Mouse (Mus musculus) forebrain, embryonic 16.5 days (tissue): ENCODE measurements around the gene Ubash3b. TPM values are rescaled to one million over a fixed set of nuclear protein-coding genes. Genes with fewer than 3 reads are reported as not detected.

ENCODE experiments used
- ATAC-seq: fragments of 200-750 bp; cut with Nextera tagmentation; 2 replicates; pipeline ENCODE4 v1.8.0; 2017; ENCODE audit warnings: mild to moderate bottlenecking, moderate library complexity
- H3K27ac ChIP-seq: fragments of 300-500 bp; sonication (generic); 2 replicates; pipeline ENCODE4 v1.5.1; 2014; ENCODE audit warnings: low read length, control low read depth
- H3K27me3 ChIP-seq: fragments of 300-500 bp; sonication (generic); replicated peaks from 2 replicates; pipeline ENCODE4 v1.6.1; 2014; ENCODE audit warnings: low read length; ENCODE audit not compliant: control insufficient read depth, insufficient read depth
- H3K36me3 ChIP-seq: fragments of 300-500 bp; sonication (generic); 2 replicates; pipeline ENCODE4 v1.6.1; 2014; ENCODE audit not compliant: control insufficient read depth, insufficient read depth
- H3K4me1 ChIP-seq: fragments of 300-500 bp; sonication (generic); replicated peaks from 2 replicates; pipeline ENCODE4 v1.6.1; 2014; ENCODE audit warnings: low read length; ENCODE audit not compliant: control insufficient read depth, insufficient read depth
- H3K4me2 ChIP-seq: fragments of 300-500 bp; sonication (generic); 2 replicates; pipeline ENCODE4 v1.6.1; 2014; ENCODE audit warnings: mild to moderate bottlenecking, low read length, control low read depth
- H3K4me3 ChIP-seq: fragments of 300-500 bp; sonication (generic); replicated peaks from 2 replicates; pipeline ENCODE4 v1.5.1; 2014; ENCODE audit warnings: mild to moderate bottlenecking, low read length, control low read depth
- H3K9ac ChIP-seq: fragments of 300-500 bp; sonication (generic); replicated peaks from 2 replicates; pipeline ENCODE4 v1.6.1; 2014; ENCODE audit warnings: low read depth, low read length, control low read depth
- H3K9me3 ChIP-seq: fragments of 300-500 bp; sonication (generic); 2 replicates; pipeline ENCODE4 v1.6.1; 2016; ENCODE audit warnings: low read length; ENCODE audit not compliant: control insufficient read depth
- WGBS: fragments of 180-500 bp; shearing (Covaris S2); extraction: QIAGEN DNeasy Blood & Tissue Kit; methylation state at CpG from one replicate; pipeline ENCODE4 v1.1.7; 2014; 5-methylcytosine and 5-hydroxymethylcytosine counted together
- polyA plus RNA-seq: library from polyadenylated mRNA; unstranded; fragments of >200 nt; fragmentation: Nextera tagmentation; extraction: Ambion mirVana; gene quantifications from 2 replicates; pipeline ENCODE4 v1.2.1, GENCODE M21; 2015

The Ubash3b gene
- polyA plus RNA-seq, 1 experiment from 2014 or later = 14.7 TPM

DNA sequence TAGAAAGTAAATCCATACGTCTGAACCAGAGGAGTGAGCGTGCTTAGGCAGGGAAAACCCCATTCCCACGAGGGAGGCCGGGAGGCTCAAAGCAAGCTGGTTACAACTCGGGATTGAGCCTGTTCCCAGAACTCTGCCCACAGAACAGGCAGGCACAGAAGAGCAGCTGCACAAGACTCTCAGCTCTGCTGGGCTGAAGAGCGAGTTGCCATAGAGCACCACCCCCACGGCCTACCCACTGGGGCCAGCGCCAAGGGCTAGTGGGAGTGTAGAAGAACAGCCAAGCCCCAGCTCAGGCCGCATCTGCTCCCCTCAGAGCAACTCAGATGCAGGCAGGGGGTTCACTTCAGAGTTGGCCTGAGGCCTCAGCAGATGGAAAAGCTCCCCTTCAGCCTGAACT is 107.3 kb downstream of the Ubash3b start:
- H3K27ac ChIP-seq = no peak overlapping the region
- peak; percentile 64; the same call in 1 of the 2 replicates for ATAC-seq
- WGBS = 79% methylated on average over 9 of the region's 9 CpGs

DNA sequence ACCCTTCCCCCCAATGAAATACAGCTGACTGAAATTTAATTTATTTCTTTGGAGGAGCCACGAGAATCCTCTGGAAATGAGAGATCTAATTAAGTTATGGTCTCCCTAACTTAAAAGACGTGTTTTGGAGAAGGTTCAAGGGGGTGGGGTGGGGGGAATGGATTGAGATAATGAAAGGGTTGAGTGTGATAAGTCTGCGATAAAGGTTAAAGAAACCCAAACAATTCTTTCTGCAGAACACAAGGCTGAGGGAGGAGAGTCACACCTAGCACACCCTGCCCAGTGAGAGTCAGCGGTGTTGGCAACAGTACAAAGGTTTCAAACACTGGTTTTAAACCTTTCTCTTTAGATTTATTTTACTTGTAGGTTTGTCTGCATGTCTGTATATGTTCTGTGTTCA is 108.0 kb downstream of the Ubash3b start:
- no peak overlapping the region for H3K27ac ChIP-seq
- H3K9ac ChIP-seq = no peak overlapping the region
- no peak overlapping the region for H3K4me2 ChIP-seq
- ATAC-seq = no peak
- H3K36me3 ChIP-seq = no peaks in the 10 kb centered on the region
- peaks cover 8% of the 10 kb centered on the region for H3K4me1 ChIP-seq
- H3K27me3 ChIP-seq = no peaks in the 10 kb centered on the region
- WGBS = 45% methylated on average over 4 of the region's 4 CpGs
- no peaks in the 10 kb centered on the region for H3K9me3 ChIP-seq
- H3K4me3 ChIP-seq = no peak overlapping the region

More for the DNA sequence above, 107.3 kb downstream of the Ubash3b start:
- H3K4me2 ChIP-seq = no peak overlapping the region
- H3K27me3 ChIP-seq = no peaks in the 10 kb centered on the region
- no peaks in the 10 kb centered on the region for H3K36me3 ChIP-seq
- peaks cover 8% of the 10 kb centered on the region for H3K4me1 ChIP-seq
- H3K9me3 ChIP-seq = no peaks in the 10 kb centered on the region
- H3K9ac ChIP-seq = no peak overlapping the region
- no peak overlapping the region for H3K4me3 ChIP-seq

DNA sequence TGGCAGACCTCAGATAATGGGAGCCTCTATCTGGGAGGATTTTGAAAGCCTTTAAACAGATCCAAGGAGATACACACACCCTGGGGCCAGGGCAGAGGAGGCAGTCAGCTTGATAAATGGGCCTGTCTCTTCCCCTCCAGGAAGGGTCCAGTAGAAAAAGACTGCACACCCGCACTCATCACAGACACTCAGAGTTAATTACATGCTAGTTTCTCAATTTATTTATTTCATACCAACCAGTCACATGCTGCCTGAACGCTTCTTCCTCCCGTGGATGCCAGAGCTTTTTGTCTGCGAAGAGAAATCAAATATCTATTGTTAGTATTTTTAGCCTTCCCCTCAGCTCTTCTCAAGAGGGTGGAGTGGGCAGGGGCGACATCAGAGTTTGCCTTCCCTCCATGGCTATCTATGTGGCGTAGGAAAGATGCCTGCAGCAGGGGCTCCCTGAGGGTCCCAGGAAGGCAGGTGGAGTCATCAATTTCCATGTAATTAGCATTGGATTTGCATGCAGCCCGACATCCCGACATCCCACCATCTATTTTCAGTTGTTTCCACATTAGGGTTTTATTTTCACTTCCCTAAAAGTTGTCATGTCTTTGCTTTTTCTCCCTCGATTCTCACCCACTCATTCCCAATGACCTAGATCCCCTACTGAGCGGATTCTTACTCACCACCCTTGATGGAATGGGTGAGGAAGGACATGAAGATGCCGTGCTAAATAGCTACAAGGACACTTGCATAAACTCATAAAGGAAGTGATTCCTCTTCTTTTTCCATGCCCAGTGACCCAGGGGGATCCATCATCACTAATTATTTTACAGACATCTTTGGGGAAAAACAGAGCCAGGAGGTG is 110.2 kb downstream of the Ubash3b start:
- no peak overlapping the region for H3K4me3 ChIP-seq
- H3K9me3 ChIP-seq = no peaks in the 10 kb centered on the region
- H3K9ac ChIP-seq = no peak overlapping the region
- H3K27ac ChIP-seq = peak overlapping the region; percentile 39
- H3K27me3 ChIP-seq = no peaks in the 10 kb centered on the region
- WGBS = 56% methylated on average over 11 of the region's 11 CpGs
- H3K4me1 ChIP-seq = peaks cover 8% of the 10 kb centered on the region
- no peaks in the 10 kb centered on the region for H3K36me3 ChIP-seq
- no peak overlapping the region for H3K4me2 ChIP-seq
- ATAC-seq = peak; percentile 25; the same call in 1 of the 2 replicates

DNA sequence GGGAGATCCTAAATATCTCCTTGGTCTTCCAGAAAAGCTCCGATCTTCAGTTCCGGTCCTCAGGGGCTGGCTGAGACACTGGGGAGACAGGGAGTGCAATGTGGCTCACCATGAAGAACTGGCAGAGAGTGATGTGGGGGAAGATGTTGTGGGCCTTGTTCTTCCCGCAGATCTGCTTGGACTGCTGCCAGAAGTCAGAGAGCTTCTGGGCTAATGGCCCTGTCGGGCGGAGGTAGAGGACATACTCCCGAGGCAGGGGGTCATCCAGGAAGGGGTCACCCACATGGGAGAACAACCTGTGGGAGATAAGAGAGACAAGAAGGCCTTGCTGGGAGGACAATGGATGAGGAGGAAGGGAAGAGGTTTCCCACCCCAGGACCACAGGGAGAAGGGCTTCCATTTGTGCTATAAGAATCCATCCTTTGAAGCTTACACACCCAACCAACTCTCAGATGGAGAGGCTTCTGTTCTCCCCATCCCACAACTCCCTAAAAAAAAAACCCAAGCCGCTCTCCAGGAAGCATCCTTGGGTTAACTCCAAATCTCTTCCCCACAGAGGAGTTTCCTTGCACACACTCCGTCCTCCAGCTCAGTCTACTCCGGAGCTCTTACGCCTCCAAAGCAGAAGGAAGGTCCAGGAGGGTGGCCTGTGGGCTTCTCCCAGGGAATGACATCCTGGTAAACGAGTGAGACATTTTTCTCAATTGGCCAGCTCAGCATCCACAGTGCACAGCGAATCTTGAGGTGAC is 111.0 kb downstream of the Ubash3b start:
- Histone ChIP-seq H3K4me3 (no peak overlapping the region), H3K36me3 (no peaks in the 10 kb centered on the region), H3K9ac (no peak overlapping the region), H3K4me1 (peaks cover 8% of the 10 kb centered on the region), H3K9me3 (no peaks in the 10 kb centered on the region), H3K27ac (peak overlapping the region; percentile 39), H3K27me3 (no peaks in the 10 kb centered on the region), H3K4me2 (no peak overlapping the region)
- no peak for ATAC-seq
- 76% methylated on average over 12 of the region's 12 CpGs for WGBS

DNA sequence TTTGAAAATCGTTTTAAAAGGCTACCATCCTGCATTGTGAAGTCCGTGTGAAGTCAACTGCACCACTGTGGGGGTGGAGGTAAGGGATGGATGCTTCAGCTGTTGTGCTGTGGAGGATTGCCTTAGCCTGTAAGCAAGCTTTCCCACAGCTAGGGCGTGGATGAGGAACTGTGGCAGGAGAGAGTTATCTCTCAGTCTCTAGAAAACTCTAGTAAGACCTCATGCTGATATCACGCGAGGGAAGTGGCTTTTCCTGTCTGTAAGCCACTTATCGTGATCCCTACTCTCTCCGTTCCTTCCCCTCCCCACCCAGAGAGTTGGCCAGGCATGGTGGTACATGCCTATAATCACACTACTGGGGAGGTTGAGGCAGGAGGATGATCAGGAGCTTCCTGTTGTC is 112.2 kb downstream of the Ubash3b start:
- no peak for ATAC-seq
- H3K27me3 ChIP-seq = no peaks in the 10 kb centered on the region
- H3K4me3 ChIP-seq = no peak overlapping the region
- H3K36me3 ChIP-seq = no peaks in the 10 kb centered on the region
- peaks cover 8% of the 10 kb centered on the region for H3K4me1 ChIP-seq
- H3K9me3 ChIP-seq = no peaks in the 10 kb centered on the region
- H3K9ac ChIP-seq = no peak overlapping the region
- no peak overlapping the region for H3K27ac ChIP-seq
- H3K4me2 ChIP-seq = no peak overlapping the region
- WGBS = 88% methylated on average over 7 of the region's 7 CpGs

DNA sequence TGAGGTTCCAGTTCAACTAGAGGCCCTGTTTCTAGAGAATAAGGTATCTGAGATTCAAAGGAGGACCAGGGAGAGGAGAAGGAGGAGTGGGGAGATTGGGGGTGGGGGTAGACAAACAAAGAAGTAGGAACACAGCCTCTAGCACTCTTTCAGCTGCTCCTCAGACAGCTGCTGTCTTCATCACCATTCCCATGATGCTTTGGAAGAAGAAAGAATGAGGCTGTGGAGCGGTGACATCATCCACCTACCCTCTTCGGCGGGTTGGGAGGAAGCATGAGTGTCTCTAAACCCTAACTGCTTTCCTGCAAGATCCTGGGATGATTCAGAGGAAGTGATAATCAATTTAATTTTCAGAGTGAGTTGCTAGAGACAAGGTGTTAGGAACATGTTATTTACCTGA is 112.7 kb downstream of the Ubash3b start:
- no peak overlapping the region for H3K4me3 ChIP-seq
- no peak for ATAC-seq
- H3K9ac ChIP-seq = no peak overlapping the region
- no peak overlapping the region for H3K27ac ChIP-seq
- no peaks in the 10 kb centered on the region for H3K9me3 ChIP-seq
- no peaks in the 10 kb centered on the region for H3K36me3 ChIP-seq
- no peaks in the 10 kb centered on the region for H3K27me3 ChIP-seq
- H3K4me1 ChIP-seq = peaks cover 8% of the 10 kb centered on the region
- WGBS = 80% methylated on average over 3 of the region's 3 CpGs
- H3K4me2 ChIP-seq = no peak overlapping the region

DNA sequence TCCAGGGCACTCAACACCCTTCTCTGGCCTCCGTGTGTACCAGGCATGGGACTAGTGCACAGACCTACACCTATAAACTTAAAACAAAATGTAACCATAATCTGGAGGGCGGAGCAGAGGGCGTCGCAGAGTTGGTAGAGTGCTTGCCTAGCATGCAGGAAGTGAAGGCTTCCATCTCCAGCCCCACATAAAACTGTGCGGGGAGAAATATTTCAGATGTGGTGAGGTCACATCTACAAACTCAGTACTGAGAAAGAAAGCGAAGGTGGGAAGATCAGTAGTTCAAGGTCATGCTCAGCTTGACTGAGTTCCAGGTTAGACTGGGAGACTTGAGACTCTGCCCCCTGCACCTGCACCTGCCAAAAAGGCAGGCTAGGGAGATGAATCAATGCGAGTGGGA is 113.3 kb downstream of the Ubash3b start:
- no peak overlapping the region for H3K4me2 ChIP-seq
- no peak overlapping the region for H3K9ac ChIP-seq
- WGBS = 95% methylated on average over 7 of the region's 7 CpGs
- H3K4me1 ChIP-seq = peaks cover 7% of the 10 kb centered on the region
- no peaks in the 10 kb centered on the region for H3K9me3 ChIP-seq
- no peak for ATAC-seq
- H3K36me3 ChIP-seq = no peaks in the 10 kb centered on the region
- no peaks in the 10 kb centered on the region for H3K27me3 ChIP-seq
- no peak overlapping the region for H3K27ac ChIP-seq
- H3K4me3 ChIP-seq = no peak overlapping the region

DNA sequence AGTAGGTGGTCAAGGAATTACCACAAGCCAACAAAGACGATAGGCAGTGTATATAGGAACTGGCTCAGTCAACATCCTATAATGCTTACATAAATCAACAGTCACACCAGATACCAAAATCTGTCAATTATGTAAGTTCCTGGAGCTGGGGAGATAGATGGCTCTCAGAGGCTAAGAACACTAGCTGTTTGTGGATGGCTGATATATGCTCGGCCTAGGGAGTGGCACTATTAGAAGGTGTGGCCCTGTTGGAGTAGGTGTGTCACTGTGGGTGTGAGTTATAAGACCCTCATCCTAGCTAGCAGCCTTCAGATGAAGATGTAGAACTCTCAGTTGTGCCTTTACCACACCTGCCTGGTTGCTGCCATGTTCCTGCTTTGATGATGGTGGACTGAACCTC is 113.8 kb downstream of the Ubash3b start:
- H3K4me1 ChIP-seq = peaks cover 3% of the 10 kb centered on the region; the same call in 1 of the 2 replicates
- WGBS = 92% methylated on average over 2 of the region's 2 CpGs
- H3K4me2 ChIP-seq = no peak overlapping the region
- no peak overlapping the region for H3K27ac ChIP-seq
- no peak overlapping the region for H3K4me3 ChIP-seq
- H3K9me3 ChIP-seq = no peaks in the 10 kb centered on the region
- ATAC-seq = no peak
- no peak overlapping the region for H3K9ac ChIP-seq
- no peaks in the 10 kb centered on the region for H3K36me3 ChIP-seq
- H3K27me3 ChIP-seq = no peaks in the 10 kb centered on the region

DNA sequence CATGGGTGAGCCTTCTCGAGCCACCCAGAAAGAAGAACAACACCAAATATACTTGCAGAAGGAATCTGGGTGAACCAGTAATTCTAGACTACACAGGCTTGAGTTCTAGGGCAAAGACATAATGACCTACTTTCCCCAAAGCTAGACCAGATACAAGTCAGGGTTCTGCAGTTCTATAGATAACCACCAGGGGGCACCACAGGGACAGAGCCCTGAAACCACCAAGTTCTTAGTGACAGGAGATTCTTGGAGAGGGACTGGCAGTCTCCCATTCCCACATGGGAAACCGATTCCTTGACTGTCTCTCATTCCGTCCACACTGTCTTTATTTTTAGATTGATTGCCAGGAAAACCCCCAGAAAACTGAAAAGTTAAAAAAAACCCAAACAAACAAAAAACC is 116.9 kb downstream of the Ubash3b start:
- Histone ChIP-seq H3K27me3 (no peaks in the 10 kb centered on the region), H3K27ac (no peak overlapping the region), H3K9me3 (no peaks in the 10 kb centered on the region), H3K4me3 (no peak overlapping the region), H3K9ac (no peak overlapping the region), H3K4me1 (no peaks in the 10 kb centered on the region), H3K36me3 (no peaks in the 10 kb centered on the region), H3K4me2 (no peak overlapping the region)
- ATAC-seq = no peak
- WGBS = 15% methylated on average over 3 of the region's 3 CpGs
